Comparison of ENCODE assay signal across 11 mouse cellular contexts in genomic region chr12:87219362-87219761, GRCm38 (mm10). TPM values are rescaled to one million over a fixed set of nuclear protein-coding genes. Genes with fewer than 3 reads are reported as not detected.
DNase-seq lines count a peak whose midpoint lies in the region.
"Had no signal": no experiment of that assay in that cellular context is flagged by ENCODE, and none has a peak within 500 bp of the region (broad histone marks: within the 10 kb centered on the region; RNA-seq: fewer than 3 reads in every experiment).

No protein-coding gene starts in this region.

- DNase-seq in gastrocnemius, postnatal 10 days: peak; percentile 43
- DNase-seq in gastrocnemius, postnatal 25 days: no peak
- peak; percentile 79 for DNase-seq in left cerebral cortex, postnatal 4 days
- no peak for DNase-seq in left cerebral cortex, adult 9 months (ENCODE audit: low spot score in 2 of 2)
- peak; percentile 79 for DNase-seq in 416B (ENCODE audit: low read depth)
- peak; percentile 9 for DNase-seq in Muller cell, postnatal 12 days (ENCODE audit: inconsistent ontology term)
- no peak for DNase-seq in urinary bladder, postnatal 10 days (ENCODE audit: low spot score)
- DNase-seq: adrenal gland, postnatal 36 days; forebrain, postnatal 0 days; layer of hippocampus, postnatal 36 days had no signal

- intact Hi-C loops in left cerebral cortex, postnatal 4 days (cut with DNase I): no loop called here

RNA-seq across cellular contexts. Expression of gene Tmed8, which starts 19.1 kb away (rescaled TPM):
- 1 to 10 TPM; 2.4 to 3.5 TPM for total RNA-seq in gastrocnemius, postnatal 10 days (2021)
- total RNA-seq in gastrocnemius, postnatal 25 days (2021): 1 to 10 TPM; 1.6 to 1.8 TPM
- 10 to 100 TPM; 21.1 to 22.6 TPM for total RNA-seq in left cerebral cortex, postnatal 4 days (2021)

RNA-seq across cellular contexts. Expression of gene Noxred1, which starts 19.2 kb away (rescaled TPM):
- under 1 TPM in 1 of 2 experiments, not detected in 1; 0.27 TPM for total RNA-seq in gastrocnemius, postnatal 10 days (2021)
- total RNA-seq in gastrocnemius, postnatal 25 days (2021): under 1 TPM; 0.23 to 0.32 TPM
- 1 to 10 TPM; 1.2 to 1.6 TPM for total RNA-seq in left cerebral cortex, postnatal 4 days (2021)
- total RNA-seq: granulocyte monocyte progenitor cell, adult 5-6 weeks had no signal

RNA-seq across cellular contexts. Expression of gene Samd15, which starts 19.8 kb away (rescaled TPM):
- under 1 TPM; 0.14 to 0.50 TPM for total RNA-seq in gastrocnemius, postnatal 10 days (2021)
- not detected for total RNA-seq in gastrocnemius, postnatal 25 days (2021)
- 1 to 10 TPM; 2.7 to 2.8 TPM for total RNA-seq in left cerebral cortex, postnatal 4 days (2021)

RNA-seq across cellular contexts. Expression of gene Vipas39, which starts 46.7 kb away (rescaled TPM):
- 10 to 100 TPM; 12.1 to 14.5 TPM for total RNA-seq in gastrocnemius, postnatal 10 days (2021)
- total RNA-seq in gastrocnemius, postnatal 25 days (2021): 10 to 100 TPM in 1 of 2 experiments, 1 to 10 TPM in 1; 8.0 to 10.2 TPM
- 10 to 100 TPM; 60.5 to 62.8 TPM for total RNA-seq in left cerebral cortex, postnatal 4 days (2021)

RNA-seq across cellular contexts. Expression of gene Ahsa1, which starts 46.9 kb away (rescaled TPM):
- total RNA-seq in gastrocnemius, postnatal 10 days (2021): 100 to 1,000 TPM; 104 to 108 TPM
- 100 to 1,000 TPM; 126 to 141 TPM for total RNA-seq in gastrocnemius, postnatal 25 days (2021)
- 100 to 1,000 TPM; 151 to 156 TPM for total RNA-seq in left cerebral cortex, postnatal 4 days (2021)

Comparison
In these comparisons a context has a peak if more than half of its experiments do, and no peak if none do; other contexts are left out.
1. DNase-seq: peak in gastrocnemius, postnatal 10 days (single experiment), left cerebral cortex, postnatal 4 days (single experiment), 416B (single experiment) and Muller cell, postnatal 12 days (single experiment); none in gastrocnemius, postnatal 25 days (single experiment), left cerebral cortex, adult 9 months (0 of 2) and urinary bladder, postnatal 10 days (single experiment).
2. RNA of gene Tmed8, which starts 19.1 kb away (total RNA-seq): 21.1 to 22.6 TPM in left cerebral cortex, postnatal 4 days; 2.4 to 3.5 TPM in gastrocnemius, postnatal 10 days and 1.6 to 1.8 TPM in gastrocnemius, postnatal 25 days; every median in the first group is over 4 times any median in the second.